8 mouse cellular contexts compared by ENCODE assay signal in genomic region chr4:130036573-130037401, GRCm38 (mm10). TPM values are rescaled to one million over a fixed set of nuclear protein-coding genes. Genes with fewer than 3 reads are reported as not detected.
DNase-seq lines count a peak whose midpoint lies in the region; ATAC-seq and TF ChIP-seq lines count a peak whose summit lies in the region.

No protein-coding gene starts in this region.

- peak; percentile 73 for ATAC-seq in intestine, postnatal 0 days
- 0 out of 2 replicates have a peak, but pooled peaks have one; percentile 9 for ATAC-seq in liver, embryonic 16.5 days (ENCODE audit: low read depth)

- peak overlapping the region; percentile 28; the same call in 1 of the 2 replicates for H3K27ac ChIP-seq in layer of hippocampus, adult 2 months
- H3K27ac ChIP-seq in intestine, postnatal 0 days (ENCODE audit: low read depth, low read length), result 0 out of 2 replicates have a peak overlapping the region, but pooled peaks have one; percentile 41
- no peak overlapping the region for H3K27ac ChIP-seq in liver, embryonic 16.5 days (ENCODE audit: low read length)

- peak in 1 of 2 experiments; percentile 61 for DNase-seq in layer of hippocampus, adult 2 months (ENCODE audit: low spot score in 2 of 2)
- DNase-seq in layer of hippocampus, postnatal 14 days (ENCODE audit: low spot score in 2 of 2), result no peak
- DNase-seq in embryo, embryonic 10.5 days (ENCODE audit: low spot score), result peak; percentile 60
- peak; percentile 98 for DNase-seq in heart, adult 11 months
- DNase-seq in retina, postnatal 1 day, result peak; percentile 80
- DNase-seq in thymus, postnatal 0 days (ENCODE audit: low spot score), result no peak

- 14% methylated on average over 23 of the region's 23 CpGs for WGBS in intestine, postnatal 0 days
- 11% methylated on average over 23 of the region's 23 CpGs for WGBS in liver, embryonic 16.5 days (ENCODE audit: insufficient replicate concordance)

- 0 out of 2 replicates have a peak, but pooled peaks cover 7% of the 10 kb centered on the region for H3K4me1 ChIP-seq in intestine, postnatal 0 days (replicated peaks; ENCODE audit: control insufficient read depth, insufficient read depth, low read length)
- H3K4me1 ChIP-seq in liver, embryonic 16.5 days (ENCODE audit: control insufficient read depth, low read depth, low read length), result no peaks in the 10 kb centered on the region

- 0 out of 2 replicates have a peak, but pooled peaks cover 6% of the 10 kb centered on the region for H3K27me3 ChIP-seq in intestine, postnatal 0 days (replicated peaks; ENCODE audit: control insufficient read depth, insufficient read depth, low read length)
- H3K27me3 ChIP-seq in liver, embryonic 16.5 days (ENCODE audit: control insufficient read depth, insufficient read depth, low read depth, low read length), result peaks cover 8% of the 10 kb centered on the region

- TF ChIP-seq CTCF in layer of hippocampus, adult 2 months (conservative IDR thresholded peaks at IDR 0.05), result no peak
- TF ChIP-seq CTCF in intestine, postnatal 0 days (IDR thresholded peaks at IDR 0.05; ENCODE audit: low read depth), result no peak

- H3K9ac ChIP-seq in intestine, postnatal 0 days (ENCODE audit: low read depth, low read length), result no peak overlapping the region
- no peak overlapping the region for H3K9ac ChIP-seq in liver, embryonic 16.5 days (ENCODE audit: low read depth, low read length)

- no peaks in the 10 kb centered on the region for H3K36me3 ChIP-seq in intestine, postnatal 0 days (ENCODE audit: control insufficient read depth, insufficient read depth)
- H3K36me3 ChIP-seq in liver, embryonic 16.5 days (ENCODE audit: control insufficient read depth, insufficient read depth), result no peaks in the 10 kb centered on the region

- H3K4me2 ChIP-seq in intestine, postnatal 0 days (replicated peaks; ENCODE audit: low read depth), result peak overlapping the region; percentile 44; the same call in 1 of the 2 replicates
- H3K4me2 ChIP-seq in liver, embryonic 16.5 days (ENCODE audit: low read depth, low read length), result no peak overlapping the region

- no peaks in the 10 kb centered on the region for H3K9me3 ChIP-seq in intestine, postnatal 0 days (ENCODE audit: control insufficient read depth)
- H3K9me3 ChIP-seq in liver, embryonic 16.5 days (replicated peaks; ENCODE audit: control insufficient read depth, low read length), result no peaks in the 10 kb centered on the region

- H3K4me3 ChIP-seq in layer of hippocampus, adult 2 months, result peak overlapping the region; percentile 1; the same call in 1 of the 2 replicates
- no peak overlapping the region for H3K4me3 ChIP-seq in intestine, postnatal 0 days (ENCODE audit: low read depth, low read length)
- no peak overlapping the region for H3K4me3 ChIP-seq in liver, embryonic 16.5 days (ENCODE audit: low read depth, low read length)

RNA-seq across cellular contexts. Expression of gene Col16a1, which starts 10.9 kb away (rescaled TPM):
- 10 to 100 TPM; 14.5 to 15.2 TPM for total RNA-seq in layer of hippocampus, adult 2 months (2021)
- total RNA-seq in layer of hippocampus, postnatal 14 days (2021), result 10 to 100 TPM; 11.4 to 16.2 TPM
- polyA plus RNA-seq in intestine, postnatal 0 days (2015; fragmentation: Nextera tagmentation; extraction: Ambion mirVana), result 23.1 and 25.6 TPM in 2 replicates
- 3.0 and 3.1 TPM in 2 replicates for polyA plus RNA-seq in liver, embryonic 16.5 days (2015; fragmentation: Nextera tagmentation; extraction: Ambion mirVana)
- polyA plus RNA-seq in thymus, postnatal 0 days (2015; fragmentation: Nextera tagmentation; extraction: Ambion mirVana), result 3.5 and 6.2 TPM in 2 replicates

RNA-seq across cellular contexts. Expression of gene Adgrb2, which starts 52.1 kb away (rescaled TPM):
- total RNA-seq in layer of hippocampus, adult 2 months (2021), result 100 to 1,000 TPM; 549 to 563 TPM
- total RNA-seq in layer of hippocampus, postnatal 14 days (2021), result 100 to 1,000 TPM; 451 to 472 TPM
- polyA plus RNA-seq in intestine, postnatal 0 days (2015; fragmentation: Nextera tagmentation; extraction: Ambion mirVana), result 0.43 and 0.70 TPM in 2 replicates
- polyA plus RNA-seq in liver, embryonic 16.5 days (2015; fragmentation: Nextera tagmentation; extraction: Ambion mirVana), result not detected in 2 replicates
- polyA plus RNA-seq in thymus, postnatal 0 days (2015; fragmentation: Nextera tagmentation; extraction: Ambion mirVana), result 0.17 and 0.36 TPM in 2 replicates

Comparison
In these comparisons a context has a peak if more than half of its experiments do, and no peak if none do; other contexts are left out.
1. DNase-seq: peak in embryo, embryonic 10.5 days (single experiment), heart, adult 11 months (single experiment) and retina, postnatal 1 day (single experiment); none in layer of hippocampus, postnatal 14 days (0 of 2) and thymus, postnatal 0 days (single experiment).